In the genomic region with DNA sequence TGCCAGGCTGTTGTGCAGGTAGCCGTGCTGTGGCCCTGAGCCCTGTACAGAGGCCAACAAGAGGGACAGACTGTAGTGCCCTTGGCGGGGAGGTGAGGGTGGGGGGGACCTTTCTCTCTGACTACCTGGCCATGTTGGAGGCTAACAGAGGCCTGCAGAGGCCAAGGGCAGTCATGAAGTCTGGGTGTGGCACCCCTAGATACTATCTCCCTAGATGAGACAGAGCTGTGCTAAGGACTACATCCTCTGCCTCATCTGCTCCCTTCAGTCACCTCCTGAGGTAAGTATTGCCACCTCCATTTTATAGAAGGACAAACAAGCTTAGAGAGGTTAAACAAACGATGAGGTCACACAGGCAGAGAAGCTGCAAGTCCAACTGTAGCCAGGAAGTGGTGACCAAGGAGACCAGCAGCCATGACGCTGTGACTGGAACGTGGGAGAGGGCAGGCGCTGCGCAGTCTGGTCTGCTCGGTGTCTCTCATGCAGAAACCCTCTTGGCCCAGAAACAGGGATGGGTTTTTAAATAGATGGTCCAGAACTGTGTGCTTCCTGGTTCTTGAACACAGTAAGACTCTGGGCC, we compare ENCODE assay signal across 8 mouse cellular contexts. TPM values are rescaled to one million over a fixed set of nuclear protein-coding genes. Genes with fewer than 3 reads are reported as not detected.
DNase-seq lines count a peak whose midpoint lies in the region; ATAC-seq and TF ChIP-seq lines count a peak whose summit lies in the region.

No protein-coding gene starts in this region.

- DNase-seq in kidney, postnatal 25 days, result no peak
- DNase-seq in heart, adult 2 months, result peak; percentile 55 to 59
- no peak for DNase-seq in intestine, embryonic 14.5 days (ENCODE audit: low spot score)
- peak; percentile 71 for DNase-seq in lung, postnatal 25 days (ENCODE audit: low spot score)
- no peak for DNase-seq in right cerebral cortex, postnatal 36 days (ENCODE audit: low spot score in 2 of 2)
- no peak for DNase-seq in right cerebral cortex, adult 18-20 months
- DNase-seq in cerebellum, adult 18-20 months, result no peak

- peaks cover 29% of the 10 kb centered on the region for H3K36me3 ChIP-seq in kidney, embryonic 16.5 days (ENCODE audit: insufficient read depth, low read length)
- peaks cover 4% of the 10 kb centered on the region for H3K36me3 ChIP-seq in heart, adult 2 months (ENCODE audit: control insufficient read depth, insufficient read depth, low read length)
- H3K36me3 ChIP-seq in intestine, embryonic 14.5 days (ENCODE audit: control insufficient read depth, insufficient read depth, low read length), result peaks cover 58% of the 10 kb centered on the region

- WGBS in kidney, embryonic 16.5 days, result 60% methylated on average over 8 of the region's 8 CpGs
- WGBS in heart, adult 2 months, result 42% methylated on average over 8 of the region's 8 CpGs
- whole genome bisulfite sequencing in intestine, embryonic 14.5 days, result 60% methylated on average over 8 of the region's 8 CpGs

- H3K27me3 ChIP-seq in kidney, embryonic 16.5 days (ENCODE audit: insufficient read depth, low read length), result no peaks in the 10 kb centered on the region
- H3K27me3 ChIP-seq in heart, adult 2 months (ENCODE audit: control insufficient read depth, insufficient read depth, low read length), result no peaks in the 10 kb centered on the region
- no peaks in the 10 kb centered on the region for H3K27me3 ChIP-seq in intestine, embryonic 14.5 days (replicated peaks; ENCODE audit: control insufficient read depth, insufficient read depth, low read length)

- no peaks in the 10 kb centered on the region for H3K9me3 ChIP-seq in kidney, embryonic 16.5 days (ENCODE audit: low read length)
- H3K9me3 ChIP-seq in intestine, embryonic 14.5 days (ENCODE audit: control insufficient read depth, low read length), result no peaks in the 10 kb centered on the region

- no peak overlapping the region for H3K4me3 ChIP-seq in kidney, embryonic 16.5 days (ENCODE audit: low read length)
- H3K4me3 ChIP-seq in heart, adult 2 months, result no peak overlapping the region
- no peak overlapping the region for H3K4me3 ChIP-seq in intestine, embryonic 14.5 days (ENCODE audit: low read depth, low read length)

- H3K4me2 ChIP-seq in kidney, embryonic 16.5 days (replicated peaks; ENCODE audit: low read depth, low read length), result no peak overlapping the region
- no peak overlapping the region for H3K4me2 ChIP-seq in intestine, embryonic 14.5 days (ENCODE audit: low read length)

- H3K79me2 ChIP-seq in heart, adult 2 months (replicated peaks; ENCODE audit: control insufficient read depth, insufficient read depth, low read length), result no peaks in the 10 kb centered on the region

- peak overlapping the region; percentile 53; the same call in 1 of the 2 replicates for H3K9ac ChIP-seq in kidney, embryonic 16.5 days (replicated peaks; ENCODE audit: low read length)
- peak overlapping the region; percentile 56 for H3K9ac ChIP-seq in heart, adult 2 months (ENCODE audit: low read depth, low read length)
- H3K9ac ChIP-seq in intestine, embryonic 14.5 days (ENCODE audit: low read length), result no peak overlapping the region

- H3K27ac ChIP-seq in kidney, embryonic 16.5 days (ENCODE audit: low read length), result peak overlapping the region; percentile 72
- peak overlapping the region; percentile 97 for H3K27ac ChIP-seq in heart, adult 2 months
- peak overlapping the region; percentile 84 for H3K27ac ChIP-seq in intestine, embryonic 14.5 days (ENCODE audit: low read depth)

- intact Hi-C loops in heart, adult 2 months (cut with DNase I), result loop anchor here (5.0 kb wide), 1 partner anchor 42 kb away; the partner anchor contains the start of gene Pla2g6

- no peak for TF ChIP-seq CTCF in heart, adult 2 months (IDR thresholded peaks at IDR 0.05)

- TF ChIP-seq POLR2A in heart, adult 2 months (IDR thresholded peaks at IDR 0.05; ENCODE audit: insufficient read depth, low read depth, low read length), result no peak

- no peak for TF ChIP-seq EP300 in heart, adult 2 months (IDR thresholded peaks at IDR 0.05; ENCODE audit: insufficient read depth, low read depth, low read length)

- ATAC-seq in kidney, embryonic 16.5 days (ENCODE audit: low FRiP score, low TSS enrichment), result peak; percentile 10; the same call in 1 of the 2 replicates
- peak; percentile 26 for ATAC-seq in intestine, embryonic 14.5 days (replicated peaks; ENCODE audit: low FRiP score, low TSS enrichment, low read depth)

- H3K4me1 ChIP-seq in kidney, embryonic 16.5 days (ENCODE audit: insufficient read depth, low read length), result peaks cover 31% of the 10 kb centered on the region
- peaks cover 26% of the 10 kb centered on the region for H3K4me1 ChIP-seq in heart, adult 2 months (ENCODE audit: control insufficient read depth, insufficient read depth, low read length)
- H3K4me1 ChIP-seq in intestine, embryonic 14.5 days (replicated peaks; ENCODE audit: control insufficient read depth, insufficient read depth, low read length), result peaks cover 20% of the 10 kb centered on the region

RNA-seq across cellular contexts. Expression of gene Maff, which starts 22.5 kb away (rescaled TPM):
- polyA plus RNA-seq in kidney, embryonic 16.5 days (2015; fragmentation: Nextera tagmentation; extraction: Ambion mirVana), result 3.7 and 4.0 TPM in 2 replicates
- total RNA-seq in heart, adult 2 months (2021), result 10 to 100 TPM in 1 of 2 experiments, 1 to 10 TPM in 1; 9.3 to 13.7 TPM
- polyA plus RNA-seq in heart, adult 2 months (2012; rRNA removed), result 3.4 and 4.3 TPM in 2 replicates
- 6.4 and 8.9 TPM in 2 replicates for polyA plus RNA-seq in intestine, embryonic 14.5 days (2014; fragmentation: Nextera tagmentation; extraction: Ambion mirVana)

RNA-seq across cellular contexts. Expression of gene Tmem184b, which starts 34.4 kb away (rescaled TPM):
- 75.0 and 80.5 TPM in 2 replicates for polyA plus RNA-seq in kidney, embryonic 16.5 days (2015; fragmentation: Nextera tagmentation; extraction: Ambion mirVana)
- 10 to 100 TPM; 38.7 to 42.9 TPM for total RNA-seq in heart, adult 2 months (2021)
- polyA plus RNA-seq in heart, adult 2 months (2012; rRNA removed), result 83.1 and 84.2 TPM in 2 replicates
- polyA plus RNA-seq in intestine, embryonic 14.5 days (2014; fragmentation: Nextera tagmentation; extraction: Ambion mirVana), result 53.0 and 56.6 TPM in 2 replicates

RNA-seq across cellular contexts. Expression of gene Pla2g6, which starts 40.8 kb away (rescaled TPM):
- 18.3 and 21.1 TPM in 2 replicates for polyA plus RNA-seq in kidney, embryonic 16.5 days (2015; fragmentation: Nextera tagmentation; extraction: Ambion mirVana)
- 10 to 100 TPM; 10.7 to 11.0 TPM for total RNA-seq in heart, adult 2 months (2021)
- 11.7 and 14.0 TPM in 2 replicates for polyA plus RNA-seq in heart, adult 2 months (2012; rRNA removed)
- polyA plus RNA-seq in intestine, embryonic 14.5 days (2014; fragmentation: Nextera tagmentation; extraction: Ambion mirVana), result 17.0 and 20.7 TPM in 2 replicates

Comparison
In these comparisons a context has a peak if more than half of its experiments do, and no peak if none do; other contexts are left out.
1. DNase-seq: peak in heart, adult 2 months (2 of 2) and lung, postnatal 25 days (single experiment); none in kidney, postnatal 25 days (0 of 2), intestine, embryonic 14.5 days (single experiment), right cerebral cortex, postnatal 36 days (0 of 2), right cerebral cortex, adult 18-20 months (single experiment) and cerebellum, adult 18-20 months (0 of 2).
2. Peak in every context shown above with its lines, with median percentiles within 50 percentile points of each other: H3K27ac ChIP-seq.